Mouse (Mus musculus): ENCODE measurements around the gene Snx3.
A peak's percentile ranks its signal among the peaks of the same experiment; 100 is the strongest.

Gene Snx3

DNA sequence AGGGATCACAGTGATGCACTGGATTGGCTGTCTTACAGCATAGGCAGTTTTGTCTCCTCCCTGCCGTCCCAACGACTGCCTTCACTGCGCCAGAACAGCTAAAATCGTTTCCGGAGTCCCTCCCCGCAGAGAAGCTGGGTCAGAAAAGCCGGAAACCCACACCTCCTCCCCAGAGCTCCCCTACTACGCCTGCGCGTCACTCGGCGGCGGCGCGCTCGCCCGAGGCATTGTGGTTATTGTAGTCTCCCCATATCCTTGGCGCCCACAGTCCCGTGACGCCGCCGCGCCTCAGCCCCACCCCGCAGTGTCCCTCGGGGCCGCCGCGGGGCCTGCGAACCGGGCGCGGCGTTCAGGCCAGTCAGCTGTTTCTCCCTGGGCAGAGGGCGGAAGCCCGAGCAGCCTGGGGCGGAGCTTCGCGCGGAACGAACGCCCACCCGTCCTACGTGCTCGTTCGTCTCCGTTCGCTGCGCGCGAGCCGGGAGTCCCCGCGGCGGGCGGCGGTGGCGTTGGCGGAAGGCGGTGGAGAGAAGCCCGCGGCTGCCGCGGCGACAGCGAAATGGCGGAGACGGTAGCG, at the start of gene Snx3:
Gene Snx3, plus strand, starts transcription at position 256 of the 574 bp plus-strand sequence.
- DNase-seq: peak; percentile 96

- no peak for DNase-seq
These were observed 47.6 kb upstream of the Snx3 start for GRCm38 (mm10) chr10:42454266-42454665.

DNA sequence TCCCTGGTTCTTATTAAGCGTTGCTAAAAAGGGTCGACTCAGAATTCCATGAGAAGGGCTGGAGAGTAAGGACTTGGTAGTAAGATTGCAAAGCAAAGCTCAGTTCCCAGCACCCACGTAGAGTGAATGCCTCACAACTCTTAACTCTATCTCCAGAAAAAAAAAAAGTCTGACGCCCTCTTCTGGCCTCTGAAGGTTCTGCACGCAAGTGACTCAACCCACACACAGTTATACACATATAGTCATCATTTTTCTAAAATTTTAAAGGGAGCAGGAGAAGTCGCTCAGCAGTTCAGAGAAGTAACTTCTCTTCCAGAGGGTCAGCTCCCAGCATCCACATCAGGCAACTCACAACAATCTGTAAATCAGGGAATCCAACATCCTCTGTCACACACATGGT, 47.1 kb upstream of the Snx3 start:
- DNase-seq: no peak

- DNase-seq: no peak
These were observed 45.8 kb upstream of the Snx3 start for GRCm38 (mm10) chr10:42455981-42456380.

DNA sequence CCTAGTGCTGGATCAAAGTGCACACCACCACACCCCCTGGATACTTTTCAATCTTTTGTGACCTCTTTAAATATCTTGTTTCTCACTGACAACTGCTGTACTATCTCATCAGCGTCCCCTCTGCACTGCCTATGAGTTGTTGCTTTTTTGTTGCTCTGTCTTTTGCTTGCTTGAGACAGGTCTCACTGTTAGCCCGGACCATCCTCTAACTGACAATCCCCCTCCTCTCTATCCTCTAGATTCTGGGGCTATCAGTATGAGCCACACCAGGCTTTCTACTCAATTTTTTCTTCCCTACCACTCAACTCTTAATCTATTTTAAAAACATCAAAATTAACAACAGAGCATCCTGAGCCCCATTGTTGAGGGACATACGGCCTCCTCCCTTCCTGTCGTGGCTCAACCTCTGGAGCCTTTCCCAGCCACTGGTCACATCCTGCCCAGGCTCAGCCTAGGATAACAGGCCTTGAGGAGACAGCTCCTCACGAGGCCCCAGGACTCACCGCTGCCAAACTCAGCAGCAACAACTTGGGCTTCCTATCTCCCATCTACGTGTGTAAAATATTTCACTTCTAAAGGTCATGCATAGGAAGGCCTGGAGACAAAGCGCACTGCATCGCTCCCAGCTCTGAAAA, 44.2 kb upstream of the Snx3 start:
- no peak for DNase-seq

DNA sequence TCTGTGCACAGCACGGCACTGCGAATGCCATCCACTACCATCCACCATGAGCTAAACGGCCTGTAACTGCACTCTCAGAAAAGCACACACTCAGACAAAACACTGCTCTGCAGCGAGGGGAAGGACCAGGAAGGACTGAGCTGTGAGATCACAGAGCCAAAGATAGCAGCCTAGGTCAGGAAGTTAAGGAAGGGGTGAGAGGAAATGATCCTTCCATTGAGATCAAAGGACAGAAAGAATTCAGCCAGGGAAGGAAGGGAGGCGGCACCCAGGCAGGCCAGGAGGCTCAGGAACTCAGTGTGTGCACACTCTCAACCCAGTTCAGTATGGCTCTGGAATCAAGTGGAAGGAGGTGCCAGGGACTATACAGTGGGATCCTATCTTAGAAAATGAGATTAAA, 37.6 kb upstream of the Snx3 start:
- no peak for DNase-seq

GRCm38 (mm10) chr10:42464805-42465204, 37.0 kb upstream of the Snx3 start:
- no peak for DNase-seq

DNA sequence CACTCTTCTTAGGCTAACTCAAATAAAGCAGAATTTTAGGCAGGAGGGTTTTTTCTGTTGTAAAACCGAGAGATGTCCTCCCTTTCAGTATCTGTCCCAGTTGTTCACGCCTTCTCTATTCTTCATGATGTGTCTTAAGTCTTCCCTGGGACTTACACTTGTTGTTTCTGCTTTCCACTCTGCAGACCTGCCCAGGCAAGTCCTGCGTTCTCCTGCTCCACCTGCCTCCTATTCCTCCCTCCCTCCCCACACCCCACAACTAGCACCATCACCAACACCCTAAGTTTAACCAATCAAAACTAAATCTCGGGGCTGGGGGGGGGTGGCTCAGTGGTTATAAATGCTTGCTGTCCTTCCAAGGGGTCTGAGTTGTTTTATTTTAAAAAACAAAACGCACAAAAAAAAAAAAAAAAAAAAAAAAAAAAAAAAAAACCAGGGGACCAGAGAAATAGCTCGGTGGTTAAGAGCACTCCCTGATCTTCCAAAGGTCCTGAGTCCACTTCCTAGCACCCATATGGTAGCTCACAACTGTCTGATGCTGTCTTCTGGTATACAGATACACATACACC, 26.8 kb upstream of the Snx3 start:
- DNase-seq: no peak

DNA sequence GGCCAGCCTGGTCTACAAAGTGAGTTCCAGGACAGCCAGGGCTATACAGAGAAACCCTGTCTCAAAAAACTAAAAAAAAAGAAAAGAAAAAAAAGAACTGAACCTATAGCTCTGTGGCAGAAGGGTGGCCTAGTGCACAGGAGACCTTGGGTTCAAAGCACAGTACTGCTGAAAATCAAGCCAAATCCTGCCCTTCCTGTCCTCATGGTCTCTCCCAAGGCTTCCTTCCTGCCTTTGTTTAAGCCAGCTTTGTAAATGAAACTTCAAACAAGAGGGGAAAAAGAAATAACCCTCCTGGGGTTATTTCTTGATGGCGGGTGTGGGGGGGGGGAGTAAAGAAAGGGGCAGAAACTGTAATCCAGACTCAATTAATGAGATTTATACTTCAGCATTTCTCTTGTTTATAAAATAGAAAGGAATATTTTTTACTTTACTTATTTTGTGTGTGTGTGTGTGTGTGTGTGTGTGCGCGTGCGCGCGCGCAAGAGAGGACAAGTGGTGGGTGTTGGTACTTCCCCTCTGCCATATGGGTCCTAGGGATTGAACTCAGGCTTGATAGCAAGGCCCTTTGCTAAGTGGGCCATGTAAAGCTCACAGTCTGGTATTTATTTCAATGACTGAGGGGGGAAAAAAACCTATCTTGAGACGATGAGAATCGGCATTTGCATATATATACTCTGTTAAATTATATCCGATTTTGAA, 24.9 kb upstream of the Snx3 start:
- DNase-seq: no peak

DNA sequence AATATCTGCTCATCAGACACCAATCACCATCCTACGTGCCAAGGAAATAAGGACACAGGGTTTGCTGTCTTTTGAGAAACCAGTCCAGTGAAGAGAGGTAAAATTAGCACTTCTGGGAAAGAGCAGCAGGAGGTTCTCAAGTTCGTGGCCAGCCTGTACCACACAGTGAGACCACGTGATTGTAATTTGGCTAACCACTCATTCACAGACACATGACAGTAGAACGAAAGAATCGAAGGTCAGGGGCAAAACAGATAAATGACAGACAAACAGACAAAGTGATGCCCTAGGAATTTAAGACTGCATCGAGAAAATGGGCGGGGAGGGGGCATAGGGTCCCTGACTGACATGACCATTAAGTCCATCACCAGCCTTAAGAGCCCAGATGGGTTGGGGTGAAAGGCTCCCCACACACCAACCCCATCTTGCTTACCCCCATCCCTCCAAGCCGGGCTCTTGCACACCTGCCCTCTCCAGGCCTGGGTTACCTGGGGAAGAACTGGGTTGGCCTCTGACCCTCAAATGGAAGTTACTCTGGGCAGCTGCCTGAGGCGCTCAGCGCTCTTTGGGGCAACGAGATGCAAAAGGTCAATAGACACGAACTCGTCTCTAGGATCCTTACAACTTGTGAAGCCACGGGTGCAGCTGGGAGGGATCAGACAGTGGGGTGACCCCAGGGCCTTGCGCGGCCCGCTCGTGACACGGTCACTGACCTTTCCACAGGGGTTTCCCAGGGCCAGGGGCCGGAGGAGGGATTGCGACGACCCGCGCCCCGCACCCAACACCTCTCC, 24.1 kb upstream of the Snx3 start:
- DNase-seq: peak; percentile 11

DNA sequence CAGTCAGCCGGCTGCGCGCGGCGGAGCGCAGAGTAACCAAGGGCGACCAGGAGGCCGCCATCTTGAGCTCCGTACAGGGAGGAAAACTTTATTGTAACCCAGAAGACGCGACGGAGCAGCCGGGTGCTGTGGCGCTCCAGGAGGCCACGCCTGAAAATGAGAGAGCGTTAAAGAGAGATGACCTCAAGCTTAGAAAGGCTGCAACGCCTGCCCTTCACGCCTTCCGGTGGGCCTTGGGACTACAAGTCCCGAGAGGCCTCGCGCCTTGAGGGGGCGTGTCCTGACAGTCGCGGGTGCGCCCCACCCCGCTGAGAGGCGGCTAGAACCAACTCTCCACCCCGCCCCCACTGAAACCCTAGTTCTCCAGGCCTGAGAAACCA, 23.5 kb upstream of the Snx3 start, which contains the start of gene Afg1l:
Gene Afg1l, minus strand, starts transcription at position 225 of the 380 bp plus-strand sequence.
- DNase-seq: peak; percentile 94

GRCm38 (mm10) chr10:42480719-42481118, 21.1 kb upstream of the Snx3 start:
- no peak for DNase-seq

GRCm38 (mm10) chr10:42488606-42489296, 13.1 kb upstream of the Snx3 start:
- no peak for DNase-seq

DNA sequence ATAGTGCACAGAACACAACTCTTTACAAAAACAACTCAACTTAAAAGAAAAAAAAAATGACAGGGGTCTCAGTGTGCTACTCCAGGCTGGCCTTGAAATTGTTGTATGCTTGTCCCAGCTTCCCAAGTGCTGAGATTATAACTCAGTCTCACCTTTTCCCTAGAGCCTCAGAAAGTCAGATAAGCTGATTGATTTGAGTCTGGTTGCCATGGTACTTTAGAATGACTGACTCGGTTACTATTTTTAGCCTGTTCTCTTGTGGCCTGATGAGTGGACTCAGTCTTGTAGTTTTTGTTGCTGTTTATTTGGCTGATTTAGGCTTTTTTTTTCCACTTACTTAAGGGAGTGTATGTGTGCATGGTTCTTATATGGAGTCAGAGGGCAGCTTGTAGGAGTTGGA, 10.7 kb upstream of the Snx3 start:
- no peak for DNase-seq

GRCm38 (mm10) chr10:42492027-42492771, 9.6 kb upstream of the Snx3 start:
- DNase-seq: no peak

DNA sequence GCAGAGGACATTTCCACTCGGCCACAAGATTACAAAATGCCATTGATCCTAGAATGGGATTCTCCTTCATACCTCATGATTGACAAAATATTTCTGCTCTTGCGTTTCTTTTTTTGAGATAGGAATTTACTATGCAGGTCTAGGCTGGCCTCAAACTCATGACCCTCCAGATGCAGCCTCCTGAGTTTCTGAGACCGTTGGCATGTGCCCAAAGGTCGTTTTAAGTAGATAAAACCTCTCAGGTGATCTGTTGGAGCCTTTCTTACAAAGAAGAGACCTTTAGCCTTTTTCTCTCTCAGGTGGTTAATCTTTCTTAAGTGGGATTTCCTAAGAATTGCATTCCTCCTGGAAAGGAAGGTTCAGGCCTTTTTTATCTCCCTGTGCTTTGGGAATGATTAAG, 8.8 kb upstream of the Snx3 start:
- DNase-seq: no peak

- no peak for DNase-seq
These were observed 1.2 kb upstream of the Snx3 start for GRCm38 (mm10) chr10:42500611-42501010.

DNA sequence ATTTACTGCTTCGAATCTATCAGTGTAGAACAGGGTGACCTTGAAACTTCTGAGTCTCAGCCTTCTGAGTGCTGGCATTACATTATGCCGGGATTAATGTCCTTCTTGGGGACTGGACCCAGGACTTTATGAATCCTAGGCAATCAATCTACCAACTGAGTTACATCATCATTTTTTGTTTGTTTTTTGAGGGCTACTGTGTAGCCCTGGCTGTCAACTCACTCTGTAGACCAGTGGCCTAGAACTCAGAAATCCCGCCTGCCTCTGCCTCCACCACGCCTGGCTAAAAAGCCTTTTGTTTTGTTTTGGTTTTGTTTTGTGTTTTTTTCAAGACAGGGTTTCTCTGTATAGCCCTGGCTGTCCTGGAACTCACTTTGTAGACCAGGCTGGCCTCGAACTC, 669 bp upstream of the Snx3 start:
- no peak for DNase-seq

DNA sequence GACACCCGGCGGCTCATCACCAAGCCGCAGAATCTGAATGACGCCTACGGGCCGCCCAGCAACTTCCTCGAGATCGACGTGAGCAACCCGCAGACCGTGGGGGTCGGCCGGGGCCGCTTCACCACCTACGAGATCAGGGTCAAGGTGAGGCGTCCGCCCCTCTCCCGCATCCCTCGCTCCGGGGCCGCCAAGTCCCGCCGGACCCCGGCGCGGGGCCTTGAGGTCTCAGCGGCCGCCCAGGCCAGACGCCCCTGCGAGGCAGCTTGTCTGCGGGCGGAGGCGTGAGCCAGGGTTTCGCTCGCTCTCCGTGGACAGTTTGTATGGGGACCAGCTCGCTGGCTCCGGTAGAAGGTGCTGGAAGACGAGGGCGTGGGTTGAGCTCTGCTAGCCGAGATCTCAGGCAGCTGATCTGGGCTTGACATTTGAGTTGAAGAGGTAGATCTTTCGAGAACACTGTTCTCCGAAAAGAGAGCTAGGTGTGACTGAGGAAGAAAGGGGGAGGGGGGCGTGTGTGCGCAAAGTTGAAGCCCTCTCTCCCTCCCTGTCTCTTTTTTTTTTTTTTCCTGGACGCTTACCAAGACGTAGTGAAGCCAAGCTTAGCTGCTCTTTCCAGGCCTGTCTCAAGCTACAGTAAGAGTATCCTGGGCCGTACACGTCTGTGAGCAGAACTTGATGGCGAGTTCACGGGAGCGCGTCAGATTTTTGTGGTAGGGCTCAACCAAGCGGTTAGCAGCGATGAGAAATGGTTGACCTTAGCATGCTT, 700 bp downstream of the Snx3 start:
- DNase-seq: no peak

DNA sequence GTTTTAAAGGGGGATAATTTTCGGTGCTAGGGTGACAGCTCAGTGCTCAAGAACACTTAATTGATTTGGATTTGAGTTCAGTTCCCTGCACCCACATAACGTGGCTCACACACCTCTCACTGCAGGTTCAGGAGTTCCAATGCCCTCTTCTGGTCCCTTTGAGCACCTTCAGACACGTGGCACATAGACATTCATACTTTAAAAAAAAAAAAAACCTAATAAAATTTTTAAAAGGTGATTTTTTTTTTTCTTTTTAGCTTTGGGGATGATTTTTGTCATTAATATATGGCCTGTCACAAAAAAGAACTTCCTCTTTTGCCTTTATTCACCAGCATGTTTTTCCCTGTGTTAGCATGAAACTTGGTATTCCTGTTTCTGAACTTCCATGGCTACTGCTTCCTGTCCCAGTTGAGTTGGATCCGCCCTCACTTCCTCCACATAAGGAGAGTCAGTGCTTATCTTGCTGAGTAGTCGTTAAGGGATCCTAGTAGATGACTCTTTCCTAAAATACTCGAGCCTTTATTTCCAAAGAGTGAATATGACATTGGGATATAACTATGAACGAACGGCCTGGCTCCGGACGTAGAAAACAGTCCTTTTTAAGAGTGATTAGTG, 2.4 kb downstream of the Snx3 start:
- DNase-seq: no peak

- DNase-seq: no peak
These were observed 8.3 kb downstream of the Snx3 start for GRCm38 (mm10) chr10:42510141-42510540.

Data from cerebellum, adult 11 months (tissue).